Mouse (Mus musculus): ENCODE results near the gene Cdkn1a.
"Not testable (repeated sequence)": the region's sequence is repeated elsewhere in the genome, so short reads cannot be mapped to it uniquely, and the experiment has no call there.

Gene Cdkn1a

GRCm38 (mm10) chr17:29058487-29058886 lies 32.3 kb upstream of the Cdkn1a start:
- DNase-seq (ENCODE audit: low spot score in 2 of 2): no peak

GRCm38 (mm10) chr17:29059581-29059980 lies 31.2 kb upstream of the Cdkn1a start:
- no peak for DNase-seq (ENCODE audit: low spot score in 2 of 2)

GRCm38 (mm10) chr17:29060946-29061345 lies 29.8 kb upstream of the Cdkn1a start:
- DNase-seq (ENCODE audit: low spot score in 2 of 2): no peak

GRCm38 (mm10) chr17:29062119-29063035 lies 28.4 kb upstream of the Cdkn1a start:
- peak in 1 of 2 experiments; percentile 31 for DNase-seq (ENCODE audit: low spot score in 2 of 2)

- DNase-seq (ENCODE audit: low spot score in 2 of 2): no peak
These were observed 27.4 kb upstream of the Cdkn1a start for GRCm38 (mm10) chr17:29063121-29063987.

- DNase-seq (ENCODE audit: low spot score in 2 of 2): no peak
These were observed 26.8 kb upstream of the Cdkn1a start for GRCm38 (mm10) chr17:29063988-29064285.

GRCm38 (mm10) chr17:29065245-29065940 lies 25.4 kb upstream of the Cdkn1a start:
- DNase-seq (ENCODE audit: low spot score in 2 of 2): no peak

- DNase-seq (ENCODE audit: low spot score in 2 of 2): no peak
These were observed 24.8 kb upstream of the Cdkn1a start for GRCm38 (mm10) chr17:29065971-29066370.

- not testable (repeated sequence) for DNase-seq (ENCODE audit: low spot score in 2 of 2)
These were observed 23.4 kb upstream of the Cdkn1a start for GRCm38 (mm10) chr17:29067416-29067815.

GRCm38 (mm10) chr17:29067847-29068246 lies 22.9 kb upstream of the Cdkn1a start:
- no peak for DNase-seq (ENCODE audit: low spot score in 2 of 2)

GRCm38 (mm10) chr17:29069063-29069462 lies 21.7 kb upstream of the Cdkn1a start:
- DNase-seq (ENCODE audit: low spot score in 2 of 2): no peak

- no peak for DNase-seq (ENCODE audit: low spot score in 2 of 2)
These were observed 19.0 kb upstream of the Cdkn1a start for GRCm38 (mm10) chr17:29071820-29072219.

GRCm38 (mm10) chr17:29072701-29073307 lies 18.0 kb upstream of the Cdkn1a start:
- no peak for DNase-seq (ENCODE audit: low spot score in 2 of 2)

- DNase-seq (ENCODE audit: low spot score in 2 of 2): no peak
These were observed 17.5 kb upstream of the Cdkn1a start for GRCm38 (mm10) chr17:29073313-29073712.

GRCm38 (mm10) chr17:29074085-29074484 lies 16.7 kb upstream of the Cdkn1a start:
- DNase-seq (ENCODE audit: low spot score in 2 of 2): no peak

- DNase-seq (ENCODE audit: low spot score in 2 of 2): no peak
These were observed 14.5 kb upstream of the Cdkn1a start for GRCm38 (mm10) chr17:29076235-29076634.

GRCm38 (mm10) chr17:29077786-29078509 lies 12.8 kb upstream of the Cdkn1a start:
- DNase-seq (ENCODE audit: low spot score in 2 of 2): no peak

GRCm38 (mm10) chr17:29078519-29079383 lies 12.0 kb upstream of the Cdkn1a start:
- no peak for DNase-seq (ENCODE audit: low spot score in 2 of 2)

GRCm38 (mm10) chr17:29080758-29081617 lies 9.8 kb upstream of the Cdkn1a start:
- DNase-seq (ENCODE audit: low spot score in 2 of 2): no peak
